Mouse (Mus musculus) olfactory bulb, adult 2 months (tissue): ENCODE data around the gene Nos1ap. TPM values are rescaled to one million over a fixed set of nuclear protein-coding genes. Genes with fewer than 3 reads are reported as not detected.

ENCODE experiments used
- H3K27ac ChIP-seq: fragments of 200-500 bp; 2 replicates; pipeline ENCODE4 v1.5.1; 2012; ENCODE audit warnings: low read depth, low read length; ENCODE audit not compliant: insufficient read depth
- H3K4me1 ChIP-seq: fragments of 200-500 bp; 2 replicates; pipeline ENCODE4 v1.6.1; 2012; ENCODE audit warnings: low read length; ENCODE audit not compliant: control insufficient read depth, insufficient read depth
- H3K4me3 ChIP-seq: fragments of 200-500 bp; 2 replicates; pipeline ENCODE4 v1.5.1; 2012; ENCODE audit warnings: mild to moderate bottlenecking, low read depth, low read length, moderate library complexity; ENCODE audit not compliant: insufficient read depth
- CTCF ChIP-seq: fragments of 200-500 bp; IDR thresholded peaks from 2 replicates; pipeline ENCODE4 v1.5.1; 2012; ENCODE audit warnings: low read depth, mild to moderate bottlenecking, low read length, moderate library complexity; ENCODE audit not compliant: insufficient read depth
- POLR2A ChIP-seq: fragments of 200-500 bp; IDR thresholded peaks from 2 replicates; pipeline ENCODE4 v1.6.1; 2012; ENCODE audit warnings: mild to moderate bottlenecking, low read depth, low read length, moderate library complexity; ENCODE audit not compliant: insufficient read depth
- WGBS: fragments of 180-500 bp; shearing (Covaris S2); methylation state at CpG from one replicate; pipeline ENCODE4 v1.1.7; 2018; 5-methylcytosine and 5-hydroxymethylcytosine counted together
- polyA plus RNA-seq: library from polyadenylated mRNA; stranded (reverse); fragments of >200 nt; gene quantifications from 2 replicates; pipeline ENCODE4 v1.2.4, GENCODE M21; 2012; ENCODE audit warnings: low replicate concordance; ENCODE audit not compliant: missing spikeins, insufficient read depth, insufficient read length

The Nos1ap gene
- polyA plus RNA-seq, 1 experiment, result not detected

DNA sequence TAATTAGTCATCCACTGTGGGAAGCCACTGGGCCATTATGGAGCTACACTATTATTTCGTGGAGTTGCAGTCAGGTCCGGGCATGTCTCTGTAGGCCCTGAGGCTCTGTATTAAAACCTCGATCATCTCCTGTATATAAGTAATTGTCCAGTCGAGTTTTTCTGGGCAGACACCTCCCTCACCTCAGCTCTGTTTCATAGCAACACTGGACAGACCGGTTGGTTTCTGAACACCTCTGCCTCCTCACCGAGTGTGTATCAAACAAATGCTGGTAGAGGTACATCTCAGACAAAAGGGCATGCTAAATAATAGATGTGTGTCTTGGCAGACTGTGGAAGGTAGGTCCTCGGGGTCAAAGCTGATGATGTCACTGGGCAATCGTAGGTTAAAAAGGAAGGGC is 182.7 kb downstream of the Nos1ap start:
- no peak overlapping the region for H3K4me3 ChIP-seq
- 87% methylated on average over 8 of the region's 8 CpGs for WGBS
- H3K4me1 ChIP-seq, result peaks cover 11% of the 10 kb centered on the region
- TF ChIP-seq POLR2A (no peak), CTCF (no peak)
- H3K27ac ChIP-seq, result no peak overlapping the region

GRCm38 (mm10) chr1:170405152-170405551 is 184.5 kb downstream of the Nos1ap start:
- TF ChIP-seq CTCF (no peak), POLR2A (no peak)
- WGBS, result 75% methylated on average over 2 of the region's 2 CpGs
- H3K4me1 ChIP-seq, result peaks cover 9% of the 10 kb centered on the region; the same call in 1 of the 2 replicates
- H3K27ac ChIP-seq, result no peak overlapping the region
- no peak overlapping the region for H3K4me3 ChIP-seq

DNA sequence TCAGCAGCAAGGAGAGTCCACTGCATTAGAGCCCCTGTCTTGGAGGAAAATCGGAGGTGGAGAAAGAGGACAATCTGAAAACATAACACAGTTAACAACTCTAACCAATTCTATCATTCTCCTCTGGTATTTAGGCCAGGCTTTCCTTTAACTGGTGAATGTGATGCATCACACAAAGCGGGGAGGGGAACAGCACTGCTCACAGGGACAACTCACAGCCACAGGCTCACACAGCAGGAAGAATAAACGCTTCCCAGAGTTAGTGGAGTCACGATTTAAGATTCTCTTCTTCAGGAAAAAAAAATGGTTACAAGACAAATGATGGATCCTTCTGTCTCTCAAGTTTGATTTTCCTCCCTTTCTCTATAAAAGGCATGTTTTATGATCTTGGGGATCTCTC is 187.0 kb downstream of the Nos1ap start:
- Histone ChIP-seq H3K4me1 (peaks cover 6% of the 10 kb centered on the region; the same call in 1 of the 2 replicates), H3K4me3 (no peak overlapping the region), H3K27ac (no peak overlapping the region; the same call in 1 of the 2 replicates)
- 51% methylated on average over 4 of the region's 4 CpGs for WGBS
- TF ChIP-seq POLR2A, result no peak

- H3K4me3 ChIP-seq, result no peak overlapping the region
- H3K27ac ChIP-seq, result no peak overlapping the region
- peaks cover 8% of the 10 kb centered on the region for H3K4me1 ChIP-seq
- TF ChIP-seq CTCF (no peak), POLR2A (no peak)
- WGBS, result 98% methylated on average over 4 of the region's 4 CpGs
Observed at GRCm38 (mm10) chr1:170398866-170399265, 190.8 kb downstream of the Nos1ap start.

DNA sequence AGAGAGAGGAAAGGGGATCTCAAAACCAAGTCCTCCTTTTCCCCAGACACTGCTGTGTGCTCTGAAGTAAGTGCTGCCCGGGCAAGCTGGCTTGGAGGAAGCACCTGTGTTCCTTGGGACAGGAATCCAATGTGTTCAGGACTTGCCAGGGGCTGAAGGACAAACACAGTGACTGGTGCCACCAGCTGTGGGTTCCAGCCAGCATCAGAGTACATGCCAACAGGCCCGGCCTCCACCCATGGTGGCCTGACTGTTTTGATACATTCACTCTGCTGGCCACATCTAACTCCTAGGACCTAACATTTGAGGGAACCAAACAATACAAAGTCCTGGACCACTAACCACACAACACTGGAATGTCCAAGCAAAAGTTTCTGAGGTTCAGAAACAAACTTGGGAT is 194.6 kb downstream of the Nos1ap start:
- Histone ChIP-seq H3K4me1 (peaks cover 10% of the 10 kb centered on the region), H3K4me3 (no peak overlapping the region), H3K27ac (no peak overlapping the region)
- 78% methylated on average over 2 of the region's 2 CpGs for WGBS
- TF ChIP-seq POLR2A (no peak), CTCF (no peak)

GRCm38 (mm10) chr1:170394641-170395040 is 195.0 kb downstream of the Nos1ap start:
- peaks cover 10% of the 10 kb centered on the region for H3K4me1 ChIP-seq
- H3K27ac ChIP-seq, result no peak overlapping the region
- no peak for TF ChIP-seq CTCF
- WGBS, result 50% methylated on average over 1 of the region's 1 CpGs
- H3K4me3 ChIP-seq, result no peak overlapping the region

DNA sequence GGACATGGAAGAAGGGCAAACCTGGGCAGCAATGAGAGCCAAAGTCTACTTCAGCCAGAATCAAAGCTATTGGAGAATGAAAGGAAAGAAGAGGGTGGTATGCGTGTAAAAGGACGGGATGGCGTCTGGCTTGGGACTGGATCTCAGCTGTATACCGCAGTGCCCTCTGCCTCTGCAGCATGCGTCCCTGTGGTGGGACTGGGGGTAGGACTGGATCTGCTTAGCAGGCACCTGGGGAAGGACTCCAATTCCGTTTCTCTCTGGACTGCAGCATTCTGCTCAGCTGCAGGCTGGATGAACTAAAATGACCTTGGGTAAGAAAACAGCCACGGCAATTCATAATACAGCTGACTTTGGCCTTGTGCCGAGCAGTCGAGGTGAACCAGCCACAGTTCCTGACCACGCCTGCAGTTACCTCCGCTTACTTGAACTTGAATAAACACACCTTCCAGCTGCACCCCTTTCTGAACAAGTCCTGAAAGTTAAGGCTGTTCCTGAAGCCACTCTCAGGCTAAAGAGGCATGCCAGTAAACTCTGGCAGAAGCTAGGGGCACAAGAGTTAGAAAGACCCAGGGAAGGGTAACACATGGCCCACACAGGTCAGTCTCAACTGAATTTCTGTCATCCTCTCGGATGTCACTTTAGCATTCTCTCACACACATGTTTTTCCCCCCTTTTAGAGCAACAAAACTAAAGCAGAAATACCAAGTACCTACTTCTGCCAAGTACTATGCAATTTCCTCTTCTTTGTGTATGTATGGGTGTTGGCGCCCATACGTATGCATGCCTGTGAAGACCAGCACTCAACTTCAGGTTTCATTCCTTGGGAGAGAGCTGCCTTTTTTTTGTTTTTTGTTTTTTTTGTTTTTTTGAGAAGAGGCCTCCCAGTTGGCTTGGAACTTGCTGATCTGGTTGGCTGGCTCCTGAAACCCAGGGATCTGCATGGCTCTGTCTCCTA is 196.6 kb downstream of the Nos1ap start:
- no peak for TF ChIP-seq CTCF
- TF ChIP-seq POLR2A, result no peak
- Histone ChIP-seq H3K4me1 (peaks cover 10% of the 10 kb centered on the region), H3K27ac (no peak overlapping the region), H3K4me3 (no peak overlapping the region)
- 84% methylated on average over 14 of the region's 14 CpGs for WGBS

GRCm38 (mm10) chr1:170387180-170387912 is 202.3 kb downstream of the Nos1ap start:
- Histone ChIP-seq H3K4me1 (peaks cover 8% of the 10 kb centered on the region), H3K4me3 (no peak overlapping the region), H3K27ac (peak overlapping the region; percentile 23; the same call in 1 of the 2 replicates)
- TF ChIP-seq POLR2A, result no peak
- no peak for TF ChIP-seq CTCF
- 18% methylated on average over 12 of the region's 12 CpGs for WGBS

GRCm38 (mm10) chr1:170385416-170385815 is 204.2 kb downstream of the Nos1ap start:
- Histone ChIP-seq H3K27ac (no peak overlapping the region), H3K4me3 (no peak overlapping the region), H3K4me1 (peaks cover 8% of the 10 kb centered on the region)
- TF ChIP-seq POLR2A (no peak), CTCF (no peak)
- 71% methylated on average over 10 of the region's 10 CpGs for WGBS
